Mouse (Mus musculus) C2C12 (cell line): ENCODE data around the gene Fxn. TPM values are rescaled to one million over a fixed set of nuclear protein-coding genes. Genes with fewer than 3 reads are reported as not detected.

Experiments used
- H3K27me3 ChIP-seq: one replicate; pipeline ENCODE4 v1.6.1; 2011; ENCODE audit not compliant: control insufficient read depth, insufficient read depth, insufficient read length
- H3K36me3 ChIP-seq: one replicate; pipeline ENCODE4 v1.6.1; 2011; ENCODE audit not compliant: control insufficient read depth, insufficient read depth
- H3K4me3 ChIP-seq: one replicate; pipeline ENCODE4 v1.5.1; 2011; ENCODE audit warnings: mild to moderate bottlenecking, control low read depth; ENCODE audit not compliant: poor library complexity, insufficient read depth, severe bottlenecking
- H3K79me2 ChIP-seq: one replicate; pipeline ENCODE4 v1.6.1; 2011; ENCODE audit not compliant: control insufficient read depth, insufficient read depth
- H3K79me3 ChIP-seq: one replicate; pipeline ENCODE4 v1.6.1; 2011; ENCODE audit warnings: low read depth, control low read depth
- H3ac ChIP-seq: one replicate; pipeline ENCODE3; 2011; ENCODE audit warnings: low read depth; ENCODE audit not compliant: control insufficient read depth, insufficient read length
- CEBPB ChIP-seq: IDR thresholded peaks from one replicate; pipeline ENCODE4 v1.6.1; 2011; ENCODE audit warnings: low read depth, mild to moderate bottlenecking, control low read depth, moderate library complexity
- CTCF ChIP-seq: IDR thresholded peaks from one replicate; pipeline ENCODE4 v1.5.1; 2011; ENCODE audit not compliant: control insufficient read depth, insufficient read depth, insufficient read length
- FOSL1 ChIP-seq: IDR thresholded peaks from one replicate; pipeline ENCODE4 v1.8.0; 2011; ENCODE audit warnings: mild to moderate bottlenecking, low read length; ENCODE audit not compliant: poor library complexity, insufficient read depth, severe bottlenecking
- MAX ChIP-seq: IDR thresholded peaks from one replicate; pipeline ENCODE4 v1.6.1; 2011; ENCODE audit warnings: mild to moderate bottlenecking, control low read depth
- MYOD1 ChIP-seq: IDR thresholded peaks from one replicate; pipeline ENCODE4 v1.6.1; 2011; ENCODE audit warnings: low read depth; ENCODE audit not compliant: control insufficient read depth, insufficient read length
- MYOG ChIP-seq: IDR thresholded peaks from one replicate; pipeline ENCODE4 v1.6.1; 2011; ENCODE audit not compliant: control insufficient read depth, insufficient read length; ENCODE audit errors: extremely low read depth
- USF1 ChIP-seq: IDR thresholded peaks from one replicate; pipeline ENCODE4 v1.6.1; 2011; ENCODE audit warnings: low read depth, mild to moderate bottlenecking, control low read depth, moderate library complexity
- polyA plus RNA-seq: library from polyadenylated mRNA; unstranded; fragments of >200 nt; fragmentation: generic; extraction: Trizol; gene quantifications from one replicate; pipeline ENCODE4 v1.2.1, GENCODE M21; 2012; ENCODE audit warnings: missing spikeins

Gene Fxn
- polyA plus RNA-seq, 1 experiment = 34.1 TPM

GRCm38 (mm10) chr19:24271326-24271725, 9.1 kb downstream of the Fxn start:
- Histone ChIP-seq H3K36me3 (peaks cover 10% of the 10 kb centered on the region), H3K4me3 (no peak overlapping the region), H3K79me2 (no peaks in the 10 kb centered on the region), H3K27me3 (no peaks in the 10 kb centered on the region), H3K79me3 (no peaks in the 10 kb centered on the region), H3ac (no peak overlapping the region)
- TF ChIP-seq MYOD1 = no peak
- TF ChIP-seq MYOG = no peak
- no peak for TF ChIP-seq MAX
- TF ChIP-seq CTCF = no peak
- no peak for TF ChIP-seq FOSL1
- TF ChIP-seq USF1 = no peak
- no peak for TF ChIP-seq CEBPB

- Histone ChIP-seq H3K27me3 (no peaks in the 10 kb centered on the region), H3K79me2 (no peaks in the 10 kb centered on the region), H3ac (no peak overlapping the region), H3K4me3 (no peak overlapping the region), H3K36me3 (peaks cover 12% of the 10 kb centered on the region), H3K79me3 (no peaks in the 10 kb centered on the region)
- no peak for TF ChIP-seq USF1
- no peak for TF ChIP-seq MYOG
- TF ChIP-seq MYOD1 = no peak
- no peak for TF ChIP-seq MAX
- TF ChIP-seq FOSL1 = no peak
- TF ChIP-seq CEBPB = no peak
- no peak for TF ChIP-seq CTCF
These were observed 11.9 kb downstream of the Fxn start for GRCm38 (mm10) chr19:24268531-24268930.

- Histone ChIP-seq H3K27me3 (no peaks in the 10 kb centered on the region), H3K79me2 (no peaks in the 10 kb centered on the region), H3ac (no peak overlapping the region), H3K4me3 (no peak overlapping the region), H3K79me3 (no peaks in the 10 kb centered on the region), H3K36me3 (peaks cover 14% of the 10 kb centered on the region)
- TF ChIP-seq MAX = no peak
- TF ChIP-seq CEBPB = no peak
- TF ChIP-seq MYOG = no peak
- TF ChIP-seq MYOD1 = no peak
- no peak for TF ChIP-seq FOSL1
- no peak for TF ChIP-seq USF1
- TF ChIP-seq CTCF = no peak
These were observed 14.2 kb downstream of the Fxn start for GRCm38 (mm10) chr19:24266046-24266830.

GRCm38 (mm10) chr19:24264991-24265390, 15.4 kb downstream of the Fxn start:
- H3K27me3 ChIP-seq = no peaks in the 10 kb centered on the region
- H3K36me3 ChIP-seq = peaks cover 11% of the 10 kb centered on the region
- TF ChIP-seq USF1 = no peak
- TF ChIP-seq CEBPB = no peak
- TF ChIP-seq MAX = no peak
- peak; percentile 28 for TF ChIP-seq CTCF
- no peak for TF ChIP-seq FOSL1
- no peaks in the 10 kb centered on the region for H3K79me2 ChIP-seq
- H3K79me3 ChIP-seq = no peaks in the 10 kb centered on the region
- no peak overlapping the region for H3ac ChIP-seq
- no peak overlapping the region for H3K4me3 ChIP-seq

- H3K36me3 ChIP-seq = peaks cover 17% of the 10 kb centered on the region
- no peak for TF ChIP-seq USF1
- TF ChIP-seq MYOG = no peak
- no peak for TF ChIP-seq CTCF
- TF ChIP-seq CEBPB = no peak
- TF ChIP-seq MAX = no peak
- no peak for TF ChIP-seq FOSL1
- TF ChIP-seq MYOD1 = no peak
- H3K79me2 ChIP-seq = no peaks in the 10 kb centered on the region
- no peaks in the 10 kb centered on the region for H3K79me3 ChIP-seq
- H3ac ChIP-seq = no peak overlapping the region
- H3K4me3 ChIP-seq = no peak overlapping the region
- no peaks in the 10 kb centered on the region for H3K27me3 ChIP-seq
These were observed 17.7 kb downstream of the Fxn start for GRCm38 (mm10) chr19:24262736-24263135.
